In genomic region chr1:69611204-69611725, GRCm38 (mm10) we compare ENCODE assay signal across 10 mouse cellular contexts.
DNase-seq lines count a peak whose midpoint lies in the region; ATAC-seq lines count a peak whose summit lies in the region.
"Had no signal": no experiment of that assay in that cellular context is flagged by ENCODE, and none has a peak within 500 bp of the region (broad histone marks: within the 10 kb centered on the region; RNA-seq: fewer than 3 reads in every experiment).

No protein-coding gene starts in this region.

- 69% methylated on average over 4 of the region's 4 CpGs for WGBS in heart, embryonic 10.5 days

- no peak overlapping the region for H3K27ac ChIP-seq in heart, embryonic 10.5 days
- H3K27ac ChIP-seq: forebrain, embryonic 15.5 days; macrophage had no signal

- no peak overlapping the region for H3K4me3 ChIP-seq in heart, embryonic 10.5 days
- H3K4me3 ChIP-seq: forebrain, embryonic 15.5 days had no signal

- no peaks in the 10 kb centered on the region for H3K9me3 ChIP-seq in heart, embryonic 10.5 days

- H3K4me1 ChIP-seq in heart, embryonic 10.5 days: peaks cover 4% of the 10 kb centered on the region; the same call in 1 of the 2 replicates
- H3K4me1 ChIP-seq: forebrain, embryonic 15.5 days had no signal

- DNase-seq in heart, postnatal 14 days: peak; percentile 2 to 41
- DNase-seq in heart, embryonic 10.5 days (ENCODE audit: low spot score): no peak
- peak; percentile 23 for DNase-seq in kidney, postnatal 14 days
- no peak for DNase-seq in adrenal gland, adult 2 months
- DNase-seq in embryo, embryonic 11 days: no peak

- ATAC-seq in common myeloid progenitor, adult 5-6 weeks (replicated peaks; ENCODE audit: low read depth, poor library complexity, severe bottlenecking): 0 out of 2 replicates have a peak, but pooled peaks have one; percentile 24
- peak; percentile 30; the same call in 1 of the 2 replicates for ATAC-seq in megakaryocyte progenitor cell, adult 5-6 weeks (replicated peaks; ENCODE audit: poor library complexity)
- ATAC-seq: forebrain, embryonic 15.5 days; intestine, postnatal 0 days had no signal

- intact Hi-C loops in heart, postnatal 14 days (cut with DNase I): no loop called here

- no peaks in the 10 kb centered on the region for H3K36me3 ChIP-seq in heart, embryonic 10.5 days
- H3K36me3 ChIP-seq: forebrain, embryonic 15.5 days had no signal

- no peaks in the 10 kb centered on the region for H3K27me3 ChIP-seq in heart, embryonic 10.5 days (ENCODE audit: insufficient read depth, poor library complexity, severe bottlenecking)
- H3K27me3 ChIP-seq: forebrain, embryonic 15.5 days had no signal

Comparison
In these comparisons a context has a peak if more than half of its experiments do, and no peak if none do; other contexts are left out.
1. DNase-seq: peak in heart, postnatal 14 days (2 of 2) and kidney, postnatal 14 days (single experiment); none in heart, embryonic 10.5 days (single experiment), adrenal gland, adult 2 months (single experiment) and embryo, embryonic 11 days (single experiment).